ENCODE assay signal across 9 mouse cellular contexts in the genomic region with DNA sequence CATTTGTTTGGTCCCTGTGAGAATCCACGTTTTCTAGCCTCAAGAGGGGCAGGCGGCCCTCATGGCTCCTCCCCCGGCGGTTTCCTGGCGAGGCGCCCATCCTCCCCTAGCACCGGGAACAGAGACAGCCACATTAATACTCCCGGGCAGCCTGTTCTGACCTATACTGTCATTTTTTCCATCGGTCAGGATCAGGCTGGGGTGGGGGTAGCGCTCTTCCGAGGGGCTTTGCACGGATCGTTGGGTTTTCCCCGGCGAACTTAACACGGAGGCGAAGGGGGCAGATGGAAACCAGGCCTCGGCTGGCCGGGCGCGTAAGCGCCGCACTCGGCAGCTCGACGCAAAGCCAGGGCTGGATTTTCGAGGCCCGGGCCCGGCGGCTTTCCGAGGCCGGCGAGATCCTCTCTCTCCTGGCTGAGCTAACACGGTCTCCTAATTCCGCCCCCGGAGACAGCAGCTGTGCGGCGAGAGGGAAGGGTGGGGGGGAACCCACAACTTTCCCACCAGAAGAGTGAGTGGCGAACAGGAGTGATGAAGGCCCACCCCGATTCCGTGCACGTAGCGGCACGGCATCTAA. TPM values are rescaled to one million over a fixed set of nuclear protein-coding genes. Genes with fewer than 3 reads are reported as not detected.
DNase-seq lines count a peak whose midpoint lies in the region; ATAC-seq and TF ChIP-seq lines count a peak whose summit lies in the region.
"Had no signal": no experiment of that assay in that cellular context is flagged by ENCODE, and none has a peak within 500 bp of the region (broad histone marks: within the 10 kb centered on the region; RNA-seq: fewer than 3 reads in every experiment).

No protein-coding gene starts in this region.

- H3K9ac ChIP-seq in ES-Bruce4 (ENCODE audit: low read depth, poor library complexity, severe bottlenecking), result peak overlapping the region; percentile 66
- H3K9ac ChIP-seq in kidney, embryonic 15.5 days, result 0 out of 2 replicates have a peak overlapping the region, but pooled peaks have one; percentile 1
- H3K9ac ChIP-seq in lung, embryonic 14.5 days, result peak overlapping the region; percentile 36
- H3K9ac ChIP-seq in neural tube, embryonic 15.5 days (replicated peaks), result peak overlapping the region; percentile 43

- TF ChIP-seq POLR2A in ES-Bruce4 (IDR thresholded peaks at IDR 0.05; ENCODE audit: insufficient read depth, low read length), result no peak

- H3K4me2 ChIP-seq in kidney, embryonic 15.5 days, result peak overlapping the region; percentile 68
- peak overlapping the region; percentile 67 for H3K4me2 ChIP-seq in lung, embryonic 14.5 days
- peak overlapping the region; percentile 65 for H3K4me2 ChIP-seq in neural tube, embryonic 15.5 days

- no peaks in the 10 kb centered on the region for H3K9me3 ChIP-seq in ES-Bruce4 (replicated peaks; ENCODE audit: control insufficient read depth, insufficient read depth, low read length, poor library complexity, severe bottlenecking)
- no peaks in the 10 kb centered on the region for H3K9me3 ChIP-seq in embryonic facial prominence, embryonic 10.5 days
- H3K9me3 ChIP-seq in heart, embryonic 10.5 days, result no peaks in the 10 kb centered on the region
- H3K9me3 ChIP-seq in kidney, embryonic 15.5 days (replicated peaks), result no peaks in the 10 kb centered on the region
- no peaks in the 10 kb centered on the region for H3K9me3 ChIP-seq in lung, embryonic 14.5 days (ENCODE audit: low read depth, low read length)
- H3K9me3 ChIP-seq in neural tube, embryonic 15.5 days (replicated peaks), result no peaks in the 10 kb centered on the region

- peak; percentile 69 for ATAC-seq in kidney, embryonic 15.5 days (replicated peaks; ENCODE audit: low FRiP score)
- peak; percentile 62 for ATAC-seq in lung, embryonic 14.5 days (ENCODE audit: insufficient read depth)
- ATAC-seq in neural tube, embryonic 15.5 days (ENCODE audit: low FRiP score), result peak; percentile 26; the same call in 1 of the 2 replicates
- ATAC-seq in monocyte, adult 5-6 weeks (replicated peaks; ENCODE audit: insufficient number of reproducible peaks, low FRiP score, low TSS enrichment, poor library complexity, severe bottlenecking), result no peak

- no peaks in the 10 kb centered on the region for H3K36me3 ChIP-seq in ES-Bruce4 (ENCODE audit: control insufficient read depth, insufficient read depth, low read length, poor library complexity, severe bottlenecking)
- H3K36me3 ChIP-seq in embryonic facial prominence, embryonic 10.5 days (replicated peaks), result no peaks in the 10 kb centered on the region
- no peaks in the 10 kb centered on the region for H3K36me3 ChIP-seq in heart, embryonic 10.5 days
- no peaks in the 10 kb centered on the region for H3K36me3 ChIP-seq in kidney, embryonic 15.5 days
- no peaks in the 10 kb centered on the region for H3K36me3 ChIP-seq in lung, embryonic 14.5 days (ENCODE audit: insufficient read depth)
- no peaks in the 10 kb centered on the region for H3K36me3 ChIP-seq in neural tube, embryonic 15.5 days

- no peak overlapping the region for H3K27ac ChIP-seq in ES-Bruce4 (ENCODE audit: insufficient read depth, low read length)
- H3K27ac ChIP-seq in embryonic facial prominence, embryonic 10.5 days (replicated peaks), result peak overlapping the region; percentile 94
- H3K27ac ChIP-seq in heart, embryonic 10.5 days, result peak overlapping the region; percentile 93
- peak overlapping the region; percentile 95 for H3K27ac ChIP-seq in kidney, embryonic 15.5 days
- peak overlapping the region; percentile 89 for H3K27ac ChIP-seq in lung, embryonic 14.5 days (ENCODE audit: low read depth)
- H3K27ac ChIP-seq in neural tube, embryonic 15.5 days (replicated peaks), result peak overlapping the region; percentile 64

- no peak for TF ChIP-seq EP300 in ES-Bruce4 (IDR thresholded peaks at IDR 0.05; ENCODE audit: insufficient read depth, low read depth, low read length)

- DNase-seq in 416B (ENCODE audit: low read depth), result peak; percentile 84
- DNase-seq in embryonic facial prominence, embryonic 10.5 days (ENCODE audit: low spot score), result peak; percentile 81
- peak; percentile 85 for DNase-seq in heart, embryonic 10.5 days (ENCODE audit: low spot score)
- DNase-seq in lung, embryonic 14.5 days, result peak; percentile 87

- H3K4me1 ChIP-seq in ES-Bruce4 (ENCODE audit: control insufficient read depth, insufficient read depth, low read length), result peaks cover 2% of the 10 kb centered on the region
- peaks cover 56% of the 10 kb centered on the region for H3K4me1 ChIP-seq in embryonic facial prominence, embryonic 10.5 days
- H3K4me1 ChIP-seq in heart, embryonic 10.5 days, result peaks cover 24% of the 10 kb centered on the region
- peaks cover 45% of the 10 kb centered on the region for H3K4me1 ChIP-seq in kidney, embryonic 15.5 days
- 0 out of 2 replicates have a peak, but pooled peaks cover 2% of the 10 kb centered on the region for H3K4me1 ChIP-seq in lung, embryonic 14.5 days (ENCODE audit: insufficient read depth)
- peaks cover 30% of the 10 kb centered on the region for H3K4me1 ChIP-seq in neural tube, embryonic 15.5 days

- H3K4me3 ChIP-seq in ES-Bruce4 (ENCODE audit: low read depth, low read length), result peak overlapping the region; percentile 68
- H3K4me3 ChIP-seq in embryonic facial prominence, embryonic 10.5 days, result peak overlapping the region; percentile 62
- H3K4me3 ChIP-seq in heart, embryonic 10.5 days, result peak overlapping the region; percentile 62
- H3K4me3 ChIP-seq in kidney, embryonic 15.5 days (replicated peaks), result peak overlapping the region; percentile 52
- peak overlapping the region; percentile 47 for H3K4me3 ChIP-seq in lung, embryonic 14.5 days (ENCODE audit: low read depth, low read length)
- H3K4me3 ChIP-seq in neural tube, embryonic 15.5 days (replicated peaks), result peak overlapping the region; percentile 29
- H3K4me3 ChIP-seq: erythroblast, embryonic 14.5 days had no signal

- TF ChIP-seq CTCF in ES-Bruce4 (IDR thresholded peaks at IDR 0.05; ENCODE audit: low read depth, low read length), result no peak
- TF ChIP-seq CTCF in lung, embryonic 14.5 days (IDR thresholded peaks at IDR 0.05; ENCODE audit: low read depth), result no peak

- peaks cover 6% of the 10 kb centered on the region for H3K27me3 ChIP-seq in ES-Bruce4 (ENCODE audit: control insufficient read depth, insufficient read depth, low read length, poor library complexity, severe bottlenecking)
- peaks cover 81% of the 10 kb centered on the region for H3K27me3 ChIP-seq in embryonic facial prominence, embryonic 10.5 days (replicated peaks; ENCODE audit: low read depth, poor library complexity, severe bottlenecking)
- H3K27me3 ChIP-seq in heart, embryonic 10.5 days (ENCODE audit: insufficient read depth, poor library complexity, severe bottlenecking), result peaks cover 76% of the 10 kb centered on the region
- H3K27me3 ChIP-seq in kidney, embryonic 15.5 days, result peaks cover 71% of the 10 kb centered on the region
- peaks cover 24% of the 10 kb centered on the region for H3K27me3 ChIP-seq in lung, embryonic 14.5 days (ENCODE audit: insufficient read depth, low read length)
- peaks cover 48% of the 10 kb centered on the region for H3K27me3 ChIP-seq in neural tube, embryonic 15.5 days (replicated peaks)

- WGBS in embryonic facial prominence, embryonic 10.5 days, result 5% methylated on average over 44 of the region's 44 CpGs
- WGBS in heart, embryonic 10.5 days, result 1% methylated on average over 44 of the region's 44 CpGs
- WGBS in kidney, embryonic 15.5 days, result 5% methylated on average over 43 of the region's 44 CpGs
- 2% methylated on average over 42 of the region's 44 CpGs for WGBS in lung, embryonic 14.5 days
- 4% methylated on average over 44 of the region's 44 CpGs for whole genome bisulfite sequencing in neural tube, embryonic 15.5 days

RNA-seq across cellular contexts. Expression of a gene that starts 1.8 kb away (rescaled TPM):
- polyA plus RNA-seq in ES-Bruce4 (2011; ENCODE audit: insufficient read depth, insufficient read length, low read depth, missing spikeins), result 14.9 and 15.8 TPM in 2 replicates
- polyA plus RNA-seq in embryonic facial prominence, embryonic 10.5 days (2016; fragmentation: Nextera tagmentation; extraction: Ambion mirVana), result 23.7 and 26.3 TPM in 2 replicates
- polyA plus RNA-seq in heart, embryonic 10.5 days (2016; fragmentation: Nextera tagmentation; extraction: Ambion mirVana), result 17.5 and 20.8 TPM in 2 replicates
- 18.8 and 19.3 TPM in 2 replicates for polyA plus RNA-seq in kidney, embryonic 15.5 days (2015; fragmentation: Nextera tagmentation; extraction: Ambion mirVana)
- polyA plus RNA-seq in lung, embryonic 14.5 days (2014; fragmentation: Nextera tagmentation; extraction: Ambion mirVana), result 27.8 and 28.9 TPM in 2 replicates
- 12.2 and 13.8 TPM in 2 replicates for polyA plus RNA-seq in neural tube, embryonic 15.5 days (2015; fragmentation: Nextera tagmentation; extraction: Ambion mirVana)
- 26.0 to 43.7 TPM (median 27.1 TPM) in 3 replicates for total RNA-seq in monocyte, adult 5-6 weeks (2017)

Comparison
In these comparisons a context has a peak if more than half of its experiments do, and no peak if none do; other contexts are left out.
1. H3K9ac ChIP-seq: peak in every context shown above with its lines; median percentile 66 in ES-Bruce4; 43 in neural tube, embryonic 15.5 days; 36 in lung, embryonic 14.5 days; 1 in kidney, embryonic 15.5 days.